ENCODE assay signal across 12 mouse cellular contexts in genomic region chr14:62607791-62608196, GRCm38 (mm10). TPM values are rescaled to one million over a fixed set of nuclear protein-coding genes. Genes with fewer than 3 reads are reported as not detected.
DNase-seq lines count a peak whose midpoint lies in the region; ATAC-seq and TF ChIP-seq lines count a peak whose summit lies in the region.
"Had no signal": no experiment of that assay in that cellular context is flagged by ENCODE, and none has a peak within 500 bp of the region (broad histone marks: within the 10 kb centered on the region; RNA-seq: fewer than 3 reads in every experiment).

No protein-coding gene starts in this region.

- no peaks in the 10 kb centered on the region for H3K27me3 ChIP-seq in forebrain, embryonic 15.5 days
- no peaks in the 10 kb centered on the region for H3K27me3 ChIP-seq in forebrain, embryonic 10.5 days (ENCODE audit: poor library complexity, severe bottlenecking)
- no peaks in the 10 kb centered on the region for H3K27me3 ChIP-seq in liver, adult 2 months (ENCODE audit: control insufficient read depth, insufficient read depth, low read length)
- H3K27me3 ChIP-seq in hindbrain, postnatal 0 days (ENCODE audit: insufficient read depth, low read length) = no peaks in the 10 kb centered on the region

- H3K79me2 ChIP-seq in liver, adult 2 months (ENCODE audit: control insufficient read depth, insufficient read depth, low read length) = no peaks in the 10 kb centered on the region; the same call in 1 of the 2 replicates

- TF ChIP-seq POLR2A in liver, adult 2 months (IDR thresholded peaks at IDR 0.05; ENCODE audit: extremely low read depth, insufficient read depth, low read length) = no peak

- no peak overlapping the region for H3K4me2 ChIP-seq in forebrain, embryonic 15.5 days (replicated peaks)
- no peak overlapping the region for H3K4me2 ChIP-seq in hindbrain, postnatal 0 days (ENCODE audit: low read depth, low read length)

- TF ChIP-seq CTCF in liver, adult 2 months (IDR thresholded peaks at IDR 0.05; ENCODE audit: low read depth, low read length) = peak; percentile 51
- peak; percentile 63 for TF ChIP-seq CTCF in hindbrain, postnatal 0 days (IDR thresholded peaks at IDR 0.05; ENCODE audit: low read depth)

- no peak overlapping the region for H3K4me3 ChIP-seq in forebrain, embryonic 15.5 days
- no peak overlapping the region for H3K4me3 ChIP-seq in forebrain, embryonic 10.5 days
- H3K4me3 ChIP-seq in liver, adult 2 months (ENCODE audit: insufficient read depth, low read depth, low read length) = no peak overlapping the region
- no peak overlapping the region for H3K4me3 ChIP-seq in hindbrain, postnatal 0 days (ENCODE audit: low read length)
- H3K4me3 ChIP-seq: erythroblast, embryonic 14.5 days had no signal

- no peak overlapping the region for H3K9ac ChIP-seq in forebrain, embryonic 15.5 days (replicated peaks)
- H3K9ac ChIP-seq in liver, adult 2 months (ENCODE audit: low read depth, low read length) = no peak overlapping the region
- H3K9ac ChIP-seq in hindbrain, postnatal 0 days (replicated peaks; ENCODE audit: low read length) = no peak overlapping the region

- 40% methylated on average over 8 of the region's 8 CpGs for WGBS in forebrain, embryonic 15.5 days
- 85% methylated on average over 8 of the region's 8 CpGs for WGBS in forebrain, embryonic 10.5 days
- 68% methylated on average over 8 of the region's 8 CpGs for WGBS in liver, adult 2 months
- 36% methylated on average over 8 of the region's 8 CpGs for WGBS in hindbrain, postnatal 0 days

- no peak for DNase-seq in forebrain, embryonic 10.5 days (ENCODE audit: extremely low spot score, low spot score)
- peak; percentile 10 for DNase-seq in liver, adult 2 months (ENCODE audit: extremely low read depth, low read depth, low spot score)
- DNase-seq in liver = no peak
- peak; percentile 20 to 41 for DNase-seq in adrenal gland, postnatal 36 days
- DNase-seq in hindbrain, postnatal 0 days (ENCODE audit: low spot score) = peak; percentile 81
- DNase-seq in testis, postnatal 14 days (ENCODE audit: low spot score) = no peak
- no peak for DNase-seq in embryo, embryonic 10.5 days (ENCODE audit: low spot score)
- DNase-seq: B cell, adult 2 months had no signal

- H3K9me3 ChIP-seq in forebrain, embryonic 15.5 days = no peaks in the 10 kb centered on the region
- H3K9me3 ChIP-seq in forebrain, embryonic 10.5 days = no peaks in the 10 kb centered on the region
- no peaks in the 10 kb centered on the region for H3K9me3 ChIP-seq in hindbrain, postnatal 0 days (ENCODE audit: low read length)

- H3K4me1 ChIP-seq in forebrain, embryonic 15.5 days = peaks cover 7% of the 10 kb centered on the region
- H3K4me1 ChIP-seq in forebrain, embryonic 10.5 days = no peaks in the 10 kb centered on the region
- H3K4me1 ChIP-seq in liver, adult 2 months (ENCODE audit: control insufficient read depth, insufficient read depth, low read length) = no peaks in the 10 kb centered on the region
- no peaks in the 10 kb centered on the region for H3K4me1 ChIP-seq in hindbrain, postnatal 0 days (ENCODE audit: insufficient read depth, low read length)

- ATAC-seq in forebrain, embryonic 15.5 days (replicated peaks) = peak; percentile 69; the same call in 1 of the 2 replicates
- ATAC-seq in hindbrain, postnatal 0 days = peak; percentile 82

- H3K27ac ChIP-seq in forebrain, embryonic 15.5 days (replicated peaks) = no peak overlapping the region
- no peak overlapping the region for H3K27ac ChIP-seq in forebrain, embryonic 10.5 days
- no peak overlapping the region for H3K27ac ChIP-seq in liver, adult 2 months (replicated peaks; ENCODE audit: insufficient read depth, low read depth, low read length)
- no peak overlapping the region for H3K27ac ChIP-seq in hindbrain, postnatal 0 days

- H3K36me3 ChIP-seq in forebrain, embryonic 15.5 days = peaks cover 6% of the 10 kb centered on the region; the same call in 1 of the 2 replicates
- 0 out of 2 replicates have a peak, but pooled peaks cover 3% of the 10 kb centered on the region for H3K36me3 ChIP-seq in forebrain, embryonic 10.5 days (replicated peaks)
- no peaks in the 10 kb centered on the region for H3K36me3 ChIP-seq in liver, adult 2 months (ENCODE audit: control insufficient read depth, insufficient read depth, low read length)
- H3K36me3 ChIP-seq in hindbrain, postnatal 0 days (ENCODE audit: insufficient read depth, low read length) = no peaks in the 10 kb centered on the region; the same call in 1 of the 2 replicates

RNA-seq across cellular contexts. Expression of gene Gm4131, which starts 41.1 kb away (rescaled TPM):
- 0.32 TPM in 1 of 2 replicates, not detected in the other for polyA plus RNA-seq in forebrain, embryonic 15.5 days (2015; fragmentation: Nextera tagmentation; extraction: Ambion mirVana)
- polyA plus RNA-seq in forebrain, embryonic 10.5 days (2016; fragmentation: Nextera tagmentation; extraction: Ambion mirVana) = not detected in 2 replicates
- not detected in 2 replicates for total RNA-seq in liver, adult 2 months (2014; rRNA removed)
- not detected in 2 replicates for polyA plus RNA-seq in liver, adult 2 months (2012; rRNA removed)
- total RNA-seq in adrenal gland, postnatal 36 days (2021) = not detected
- not detected in 2 replicates for total RNA-seq in hindbrain, postnatal 0 days (2014; rRNA removed)
- polyA plus RNA-seq in hindbrain, postnatal 0 days (2015; fragmentation: Nextera tagmentation; extraction: Ambion mirVana) = 0.25 and 0.26 TPM in 2 replicates
- total RNA-seq: layer of hippocampus, adult 8-10 months had no signal
- polyA plus RNA-seq: erythroblast, embryonic 14.5 days; stomach, embryonic 14.5 days had no signal

RNA-seq across cellular contexts. Expression of gene Fam124a, which starts 52.3 kb away (rescaled TPM):
- polyA plus RNA-seq in forebrain, embryonic 15.5 days (2015; fragmentation: Nextera tagmentation; extraction: Ambion mirVana) = 35.9 and 37.0 TPM in 2 replicates
- polyA plus RNA-seq in forebrain, embryonic 10.5 days (2016; fragmentation: Nextera tagmentation; extraction: Ambion mirVana) = 4.3 and 4.5 TPM in 2 replicates
- total RNA-seq in liver, adult 2 months (2014; rRNA removed) = 3.6 and 4.2 TPM in 2 replicates
- 4.7 and 9.8 TPM in 2 replicates for polyA plus RNA-seq in liver, adult 2 months (2012; rRNA removed)
- total RNA-seq in adrenal gland, postnatal 36 days (2021) = 1 to 10 TPM; 1.2 to 3.7 TPM
- total RNA-seq in hindbrain, postnatal 0 days (2014; rRNA removed) = 31.3 and 40.8 TPM in 2 replicates
- polyA plus RNA-seq in hindbrain, postnatal 0 days (2015; fragmentation: Nextera tagmentation; extraction: Ambion mirVana) = 37.5 and 41.2 TPM in 2 replicates
- polyA plus RNA-seq: erythroblast, embryonic 14.5 days had no signal

RNA-seq across cellular contexts. Expression of gene Serpine3, which starts 55.7 kb away (rescaled TPM):
- not detected in 2 replicates for polyA plus RNA-seq in forebrain, embryonic 15.5 days (2015; fragmentation: Nextera tagmentation; extraction: Ambion mirVana)
- polyA plus RNA-seq in forebrain, embryonic 10.5 days (2016; fragmentation: Nextera tagmentation; extraction: Ambion mirVana) = not detected in 2 replicates
- 0.07 and 0.09 TPM in 2 replicates for total RNA-seq in liver, adult 2 months (2014; rRNA removed)
- polyA plus RNA-seq in liver, adult 2 months (2012; rRNA removed) = 0.06 TPM in 1 of 2 replicates, not detected in the other
- not detected for total RNA-seq in adrenal gland, postnatal 36 days (2021)
- not detected in 2 replicates for total RNA-seq in hindbrain, postnatal 0 days (2014; rRNA removed)
- polyA plus RNA-seq in hindbrain, postnatal 0 days (2015; fragmentation: Nextera tagmentation; extraction: Ambion mirVana) = not detected in 2 replicates
- total RNA-seq: layer of hippocampus, adult 8-10 months had no signal
- polyA plus RNA-seq: erythroblast, embryonic 14.5 days; stomach, embryonic 14.5 days had no signal

Comparison
In these comparisons a context has a peak if more than half of its experiments do, and no peak if none do; other contexts are left out.
1. DNase-seq: peak in liver, adult 2 months (single experiment), adrenal gland, postnatal 36 days (2 of 2) and hindbrain, postnatal 0 days (single experiment); none in forebrain, embryonic 10.5 days (single experiment), liver (single experiment), testis, postnatal 14 days (single experiment) and embryo, embryonic 10.5 days (single experiment).